Mouse (Mus musculus): ENCODE data around the gene Zbtb1. TPM values are rescaled to one million over a fixed set of nuclear protein-coding genes. Genes with fewer than 3 reads are reported as not detected.

Zbtb1 gene
- total RNA-seq, 2 experiments from 2014 or later: 3.6 to 4.3 TPM

DNA sequence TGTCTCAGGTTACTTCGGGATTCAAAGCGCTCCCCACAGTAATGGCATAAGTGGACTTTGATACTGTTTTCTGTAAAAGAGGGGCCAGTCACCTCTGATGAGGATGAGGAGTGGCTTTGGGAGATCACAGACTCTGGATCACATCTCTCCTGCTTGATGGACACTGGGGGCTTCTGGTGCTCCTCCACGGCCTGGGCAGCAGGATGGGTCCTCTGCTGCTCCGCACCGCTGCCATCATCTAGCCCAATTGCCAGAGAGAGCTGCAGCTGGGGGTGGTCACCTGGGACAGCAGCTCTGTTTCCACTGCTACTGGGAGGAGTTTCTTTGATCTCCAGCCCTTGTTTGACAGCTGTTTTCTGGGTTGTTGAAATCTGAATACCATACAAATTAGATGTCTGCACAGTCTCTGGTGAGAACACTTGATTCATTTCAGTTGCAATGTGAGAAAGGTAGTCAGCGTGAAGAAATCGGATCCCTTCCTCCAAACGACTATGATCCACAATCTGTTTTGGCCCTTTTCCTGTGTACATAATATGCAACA, 20.3 kb upstream of the Zbtb1 start:
- DNase-seq: no peak
- no peak overlapping the region for H3K4me3 ChIP-seq
- intact Hi-C loops (cut with DNase I): loop anchor here (5.0 kb wide), 1 partner anchor 123 kb away; no protein-coding TSS in a partner anchor
- TF ChIP-seq CTCF (IDR thresholded peaks at IDR 0.05): no peak
- H3K27ac ChIP-seq: no peak overlapping the region

DNA sequence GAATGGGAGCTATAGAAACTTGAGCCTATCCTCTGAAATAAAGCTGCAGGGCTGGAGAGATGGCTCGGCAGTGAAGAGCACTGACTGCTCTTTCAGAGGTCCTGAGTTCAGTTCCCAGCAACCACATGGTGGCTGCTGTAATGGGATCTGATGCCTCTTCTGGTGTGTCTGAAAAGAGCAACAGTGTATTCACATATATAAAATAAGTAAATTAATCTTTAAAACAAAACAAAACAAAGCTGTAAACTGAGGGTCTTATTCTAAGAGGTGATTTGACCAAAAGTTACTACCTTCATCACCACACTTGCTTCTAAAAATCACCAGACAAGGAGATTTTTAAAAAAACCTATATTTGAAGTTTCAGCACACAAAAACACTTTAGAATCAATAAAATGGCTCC, 9.2 kb upstream of the Zbtb1 start:
- intact Hi-C loops (cut with DNase I): no loop called here
- H3K27ac ChIP-seq: no peak overlapping the region

DNA sequence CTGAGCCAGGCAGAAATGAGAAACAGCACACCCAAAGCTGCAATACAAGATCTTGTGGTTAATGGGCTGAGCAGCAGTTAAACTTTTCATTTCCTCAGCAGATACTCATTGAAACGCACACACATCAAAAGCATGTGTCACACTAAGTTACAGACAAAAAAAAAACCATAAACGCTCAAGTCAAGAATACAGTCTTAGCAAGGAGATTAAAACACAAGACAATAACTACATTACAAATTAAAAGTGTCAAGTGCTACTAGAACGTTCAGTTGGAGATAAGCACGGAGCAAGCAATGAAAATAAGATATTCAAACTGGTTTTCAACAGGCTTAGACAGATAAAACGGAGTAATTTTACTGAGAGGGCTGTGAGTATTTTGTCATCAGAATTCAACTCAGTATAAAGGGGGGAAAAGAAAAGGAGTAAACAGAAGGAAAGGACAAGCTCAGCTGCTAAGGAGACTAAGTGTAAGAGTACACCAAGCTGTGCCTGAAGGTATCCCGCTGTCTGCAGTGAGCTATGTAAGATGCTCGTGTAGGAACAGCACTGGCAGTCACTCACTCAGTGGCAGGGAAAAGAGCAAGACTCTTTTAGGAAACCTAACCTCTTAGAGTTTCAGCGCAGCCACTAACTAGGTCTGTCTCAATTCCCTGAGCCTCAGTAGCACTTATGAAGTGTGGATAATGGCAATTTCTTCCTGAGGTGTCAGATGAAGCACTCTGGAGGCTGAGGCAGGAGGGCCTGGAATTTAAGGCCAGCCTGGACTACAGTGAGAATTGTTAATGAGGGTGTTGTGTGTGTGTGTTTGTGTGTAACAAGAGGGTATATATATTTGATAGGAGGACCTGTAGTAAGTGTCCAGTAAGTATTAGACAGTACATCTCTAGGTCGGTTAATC, 8.4 kb upstream of the Zbtb1 start:
- peak overlapping the region; percentile 2; the same call in 1 of the 2 replicates for H3K27ac ChIP-seq
- TF ChIP-seq CTCF (IDR thresholded peaks at IDR 0.05): no peak
- DNase-seq: no peak
- intact Hi-C loops (cut with DNase I): no loop called here
- no peak overlapping the region for H3K4me3 ChIP-seq

More for the DNA sequence above, 9.2 kb upstream of the Zbtb1 start:
- no peak overlapping the region for H3K4me3 ChIP-seq
- no peak for TF ChIP-seq CTCF (IDR thresholded peaks at IDR 0.05)
- no peak for DNase-seq

DNA sequence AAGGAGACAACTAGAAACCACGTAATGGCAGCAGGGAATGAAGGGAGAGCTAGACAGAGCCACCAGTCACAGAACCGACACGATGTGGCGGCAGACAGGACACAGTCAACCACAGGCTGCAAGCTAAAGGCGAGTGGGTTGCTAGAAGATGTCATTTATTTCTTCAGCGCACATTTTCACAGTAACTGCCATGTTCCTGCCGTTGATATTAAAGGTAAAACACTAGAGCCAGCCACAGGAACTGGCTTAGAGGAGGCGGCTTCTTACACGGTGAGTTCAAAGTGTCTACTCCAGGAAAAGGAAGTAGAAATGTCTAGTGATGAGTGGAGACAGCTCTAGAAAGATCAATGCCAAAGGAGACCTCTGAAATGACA, 7.8 kb upstream of the Zbtb1 start:
- Histone ChIP-seq H3K4me3 (no peak overlapping the region), H3K27ac (0 out of 2 replicates have a peak overlapping the region, but pooled peaks have one; percentile 2)
- intact Hi-C loops (cut with DNase I): no loop called here
- DNase-seq: no peak
- no peak for TF ChIP-seq CTCF (IDR thresholded peaks at IDR 0.05)

DNA sequence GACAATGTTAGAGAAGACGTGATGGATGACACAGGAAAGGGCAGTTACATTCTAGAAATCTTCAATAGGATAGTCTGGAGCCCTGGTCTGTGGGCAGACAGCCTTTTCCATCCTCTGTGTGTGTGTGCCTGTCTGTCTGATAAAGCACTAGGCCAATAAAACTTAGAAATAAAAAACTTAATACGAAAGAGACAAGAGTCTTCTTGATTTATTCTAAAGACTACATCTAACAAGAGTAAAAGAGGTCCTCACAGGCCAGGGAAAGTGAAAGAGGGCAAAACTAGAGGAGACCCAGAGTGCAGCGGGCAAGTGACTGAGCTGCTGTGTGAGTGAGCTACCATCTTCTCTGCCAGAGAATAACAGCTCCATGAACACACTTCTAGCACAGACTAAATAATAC, 3.8 kb upstream of the Zbtb1 start:
- TF ChIP-seq CTCF (IDR thresholded peaks at IDR 0.05): no peak
- Histone ChIP-seq H3K4me3 (no peak overlapping the region), H3K27ac (no peak overlapping the region; the same call in 1 of the 2 replicates)
- no peak for DNase-seq
- intact Hi-C loops (cut with DNase I): loop anchor here (2.0 kb wide), 1 partner anchor 67 kb away; no protein-coding TSS in a partner anchor

DNA sequence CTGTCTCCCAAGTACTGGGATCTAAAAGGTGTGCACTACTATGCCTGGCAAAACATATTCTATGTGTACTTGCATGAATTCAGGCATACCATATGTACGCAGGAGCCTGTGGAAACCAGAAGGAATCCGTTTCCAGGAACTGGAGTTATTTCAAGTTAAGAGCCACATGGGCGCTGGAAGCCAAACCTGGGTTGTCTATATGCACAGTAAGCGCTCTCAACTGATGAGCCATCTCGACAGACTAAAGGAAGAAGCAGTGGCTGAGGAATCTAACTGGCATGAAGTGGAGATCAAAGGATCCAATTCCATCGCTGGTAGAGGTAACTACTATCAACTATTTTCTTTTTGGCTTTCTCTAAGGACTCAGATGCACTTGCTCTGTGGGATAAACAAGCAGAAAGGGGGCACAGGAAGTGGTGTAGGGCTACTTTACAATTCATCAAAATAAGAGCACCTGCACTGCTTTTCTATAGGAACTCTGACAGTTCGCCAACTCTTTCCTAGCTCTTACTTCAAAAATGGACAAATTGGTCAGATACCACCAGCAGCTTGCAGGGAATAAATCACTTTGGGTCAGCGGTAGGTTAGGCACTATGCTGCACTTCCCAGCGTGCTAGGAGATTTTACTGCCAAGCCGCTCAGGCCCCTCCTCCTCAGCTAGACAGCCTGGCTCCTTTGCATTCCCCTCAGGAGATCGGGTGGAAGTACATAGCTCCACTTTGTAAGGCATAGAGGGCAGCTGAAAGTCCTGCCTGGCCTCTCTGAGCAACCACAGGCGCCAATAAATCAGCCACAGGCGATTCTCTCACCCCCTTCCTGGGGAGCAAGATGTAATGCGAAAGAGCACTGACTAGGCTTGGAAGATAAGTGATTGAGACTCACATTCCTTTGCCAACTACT, 2.7 kb upstream of the Zbtb1 start:
- H3K27ac ChIP-seq: peak overlapping the region; percentile 98
- DNase-seq: peak; percentile 57
- TF ChIP-seq CTCF (IDR thresholded peaks at IDR 0.05): no peak
- peak overlapping the region; percentile 100 for H3K4me3 ChIP-seq
- intact Hi-C loops (cut with DNase I): loop anchor here (2.0 kb wide), 1 partner anchor 65 kb away; no protein-coding TSS in a partner anchor

DNA sequence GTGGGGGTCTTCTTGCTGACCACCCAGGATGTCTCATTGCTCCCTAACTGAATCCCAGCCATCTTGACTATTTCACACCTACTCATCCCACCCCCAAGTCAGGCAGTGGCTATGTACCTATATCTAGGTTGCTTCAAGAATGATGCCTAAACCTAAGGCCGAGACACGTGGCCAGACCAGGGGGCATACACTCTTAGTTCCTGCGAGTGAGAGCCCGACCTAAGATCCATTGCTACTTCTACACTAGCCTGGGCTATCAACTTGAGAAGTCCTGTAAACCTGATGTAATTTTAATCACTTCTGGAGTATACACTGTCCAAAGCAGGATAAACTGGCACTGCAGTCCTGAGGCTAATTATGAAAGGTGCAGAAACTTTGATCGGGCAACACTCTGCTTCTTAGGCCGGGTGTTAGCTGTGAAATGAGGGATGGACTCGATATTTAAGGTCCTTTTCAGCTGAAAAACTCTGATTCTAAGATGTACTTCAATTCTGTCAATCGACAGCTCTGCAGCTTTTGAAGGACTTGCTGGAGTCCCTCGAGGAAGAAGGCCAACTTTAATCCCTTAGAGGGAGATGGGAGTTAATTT, 1.8 kb upstream of the Zbtb1 start:
- DNase-seq: no peak
- intact Hi-C loops (cut with DNase I): no loop called here

DNA sequence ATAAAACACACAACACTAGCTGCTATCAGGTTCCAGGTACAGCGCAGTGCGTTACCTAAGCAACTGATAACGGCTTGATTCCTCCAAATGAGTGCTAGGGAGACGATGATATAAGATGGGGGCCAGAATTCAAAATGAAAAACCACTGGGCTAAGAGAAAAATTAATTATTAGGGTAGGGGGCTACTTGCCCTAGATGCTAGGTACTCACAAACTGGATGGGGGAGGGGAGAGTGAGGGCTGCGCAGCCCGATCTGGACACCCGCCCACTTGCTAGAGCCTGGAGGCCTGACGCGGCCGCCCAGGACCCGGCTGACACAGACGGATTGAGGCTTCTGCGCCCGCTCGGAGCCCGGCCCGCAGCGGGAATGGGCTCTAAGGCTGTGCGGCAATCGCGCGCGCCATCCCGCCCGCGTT, 1.3 kb upstream of the Zbtb1 start:
- Histone ChIP-seq H3K27ac (peak overlapping the region; percentile 98), H3K4me3 (peak overlapping the region; percentile 100)
- intact Hi-C loops (cut with DNase I): loop anchor here (1.0 kb wide), 1 partner anchor 36 kb away; the partner anchor contains the start of gene Hspa2
- no peak for TF ChIP-seq CTCF (IDR thresholded peaks at IDR 0.05)
- peak; percentile 75 for DNase-seq

More for the DNA sequence above, 1.8 kb upstream of the Zbtb1 start:
- Histone ChIP-seq H3K27ac (peak overlapping the region; percentile 98), H3K4me3 (peak overlapping the region; percentile 100)
- no peak for TF ChIP-seq CTCF (IDR thresholded peaks at IDR 0.05)

DNA sequence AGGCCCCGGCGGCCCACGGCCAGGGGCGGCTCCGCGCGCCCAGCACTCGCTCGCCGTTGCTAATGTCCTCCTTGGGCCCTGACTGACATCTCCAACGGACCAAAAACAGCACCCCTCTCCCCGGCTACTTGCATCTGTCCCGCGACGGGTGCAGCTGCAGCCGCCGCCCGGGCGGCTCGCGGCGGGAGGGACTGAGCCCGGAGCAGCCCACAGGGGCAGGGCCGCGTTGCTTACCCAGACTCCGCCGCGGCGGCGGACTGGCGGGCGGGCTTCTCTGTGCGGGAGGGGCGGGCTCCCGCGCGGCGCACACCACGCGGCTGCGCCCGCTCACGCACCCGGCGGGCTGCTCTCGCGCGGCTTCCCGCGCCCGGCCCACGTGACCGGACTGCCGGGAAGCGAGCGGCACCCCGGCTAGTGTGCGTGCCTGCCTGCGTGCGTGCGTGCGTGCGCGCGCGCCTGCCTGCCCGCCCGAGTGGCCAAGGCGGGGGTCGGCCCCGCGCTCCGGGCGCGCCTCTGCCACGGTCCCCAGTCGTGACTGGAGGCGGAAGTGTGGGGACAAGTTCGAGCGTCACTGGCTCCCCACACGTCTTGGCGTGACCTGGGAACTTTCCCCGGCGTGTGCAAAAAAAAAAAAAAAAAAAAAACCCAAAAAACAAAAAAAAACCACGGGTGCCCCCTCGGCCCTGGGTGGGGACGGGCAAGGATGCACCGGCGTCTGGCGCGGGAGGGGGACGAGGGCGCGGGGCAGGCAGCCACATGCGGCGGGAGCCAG, 674 bp upstream of the Zbtb1 start, which contains the start of gene Zbtb25:
Gene Zbtb25 (minus strand): TSS at position 397 of the 772 bp plus-strand sequence.
- peak; percentile 94 for DNase-seq
- intact Hi-C loops (cut with DNase I): loop anchor here (1.0 kb wide), 1 partner anchor 35 kb away; the partner anchor contains the start of gene Hspa2
- peak within 1 kb of the TSS; percentile 98 for H3K27ac ChIP-seq
- peak within 1 kb of the TSS; percentile 100 for H3K4me3 ChIP-seq
- no peak for TF ChIP-seq CTCF (IDR thresholded peaks at IDR 0.05)

DNA sequence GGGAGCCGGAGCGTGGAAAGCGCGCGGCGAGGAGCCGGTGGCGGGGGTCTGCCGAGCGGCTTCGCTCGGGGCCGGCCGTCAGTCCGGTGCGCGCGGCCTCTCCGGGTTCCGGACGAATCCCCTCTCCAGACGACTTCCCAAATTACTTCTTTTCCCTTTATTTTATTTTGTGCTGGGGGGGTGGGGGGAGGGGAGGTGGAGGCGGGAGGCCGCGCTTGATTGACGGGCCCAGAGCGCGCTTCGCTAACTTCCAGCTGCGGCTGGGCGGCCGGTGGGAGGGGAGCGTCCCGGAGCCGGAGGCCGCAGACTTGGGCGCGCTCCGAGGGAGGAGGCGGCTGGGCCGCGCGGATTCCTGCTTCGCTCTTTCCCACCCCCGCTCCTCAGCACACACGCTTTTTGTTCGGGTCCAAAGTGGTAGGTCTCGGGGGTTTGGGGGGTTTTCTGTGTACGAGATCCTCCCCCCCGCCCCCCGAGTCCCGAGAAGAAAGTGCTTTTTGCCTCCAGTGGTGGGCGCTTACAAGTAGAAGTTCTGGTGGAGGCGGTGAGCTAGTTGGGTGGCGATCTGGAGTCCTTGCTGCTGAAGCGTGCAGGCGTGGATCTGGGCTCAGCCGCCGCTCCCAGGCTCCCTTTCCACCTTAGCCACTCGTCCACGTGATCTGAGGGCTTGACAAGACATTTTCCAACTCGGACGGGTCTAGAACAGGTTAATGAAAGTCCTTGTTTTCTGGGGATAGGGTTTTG, 935 bp downstream of the Zbtb1 start:
- no peak; the same call in 1 of the 2 replicates for TF ChIP-seq CTCF (IDR thresholded peaks at IDR 0.05)
- DNase-seq: peak; percentile 92
- H3K4me3 ChIP-seq: peak overlapping the region; percentile 100
- intact Hi-C loops (cut with DNase I): no loop called here
- H3K27ac ChIP-seq: peak overlapping the region; percentile 98
